Mouse (Mus musculus): ENCODE data around the gene Ifnz.
"Not testable (repeated sequence)": the region's sequence is repeated elsewhere in the genome, so short reads cannot be mapped to it uniquely, and the experiment has no call there.

GRCm38 (mm10) chr4:88827116-88827515 is 45.2 kb downstream of the Ifnz start, which contains the start of gene Ifna6:
- TF ChIP-seq ZNF384 (IDR thresholded peaks at IDR 0.05; ENCODE audit: low read depth, low read length); POLR2A (IDR thresholded peaks at IDR 0.05; ENCODE audit: low read depth, low read length); POLR2AphosphoS2 (IDR thresholded peaks at IDR 0.05; ENCODE audit: low read depth, low read length); ETS1 (conservative IDR thresholded peaks at IDR 0.05; ENCODE audit: low read depth, low read length); RAD21 (IDR thresholded peaks at IDR 0.05; ENCODE audit: low read depth, low read length); CTCF (conservative IDR thresholded peaks at IDR 0.05 in 1 of 2, IDR thresholded peaks at IDR 0.05 in 1 of 2; ENCODE audit: low read depth in 2 of 2, low read length in 2 of 2); HCFC1 (IDR thresholded peaks at IDR 0.05; ENCODE audit: low read depth, low read length); EP300 (IDR thresholded peaks at IDR 0.05; ENCODE audit: low read length); CHD2 (IDR thresholded peaks at IDR 0.05; ENCODE audit: low read length): not testable (repeated sequence)

Data from CH12.LX (cell line).